Mouse (Mus musculus) heart, postnatal 0 days (tissue): ENCODE data around the gene Capg.

Experiments used
- CTCF ChIP-seq: IDR thresholded peaks from 2 replicates; pipeline ENCODE4 v1.5.1; 2016; ENCODE audit warnings: antibody characterized with exemption, control low read depth, low read depth
- EP300 ChIP-seq: IDR thresholded peaks from 2 replicates; pipeline ENCODE4 v1.6.1; 2016; ENCODE audit warnings: antibody characterized with exemption, low read depth

GRCm38 (mm10) chr6:72506104-72506503, 38.1 kb upstream of the Capg start:
- no peak for TF ChIP-seq EP300
- no peak for TF ChIP-seq CTCF
